Mouse (Mus musculus) olfactory bulb, adult 2 months (tissue): ENCODE measurements around the gene Mat1a.

Experiments used
- CTCF ChIP-seq: fragments of 200-500 bp; IDR thresholded peaks from 2 replicates; pipeline ENCODE4 v1.5.1; 2012; ENCODE audit warnings: low read depth, mild to moderate bottlenecking, low read length, moderate library complexity; ENCODE audit not compliant: insufficient read depth
- POLR2A ChIP-seq: fragments of 200-500 bp; IDR thresholded peaks from 2 replicates; pipeline ENCODE4 v1.6.1; 2012; ENCODE audit warnings: mild to moderate bottlenecking, low read depth, low read length, moderate library complexity; ENCODE audit not compliant: insufficient read depth

- TF ChIP-seq CTCF (no peak), POLR2A (no peak)
These were observed 3.6 kb upstream of the Mat1a start for GRCm38 (mm10) chr14:41101242-41101641.
